Mouse (Mus musculus): ENCODE measurements around the gene Pdss2.

- TF ChIP-seq POLR2A (IDR thresholded peaks at IDR 0.05; ENCODE audit: control insufficient read depth, low read depth, low read length) (no peak), CTCF (IDR thresholded peaks at IDR 0.05; ENCODE audit: control insufficient read depth, insufficient read depth, insufficient replicate concordance, low read depth, low read length) (no peak)
Measured at GRCm38 (mm10) chr10:43271318-43271717, 50.0 kb downstream of the Pdss2 start.
